Mouse (Mus musculus): ENCODE measurements at regions not wholly inside any gene's neighbourhood (a gene's known extent, or its start where the extent isn't known, plus 50 kb on each side); places are given as distances from the start of the nearest gene placed in this dataset.
"Not testable (repeated sequence)": the region's sequence is repeated elsewhere in the genome, so short reads cannot be mapped to it uniquely, and the experiment has no call there.

- ATAC-seq (replicated peaks; ENCODE audit: poor library complexity, severe bottlenecking), result no peak
Measured at GRCm38 (mm10) chr17:26335551-26335950, 79.1 kb upstream of the Neurl1b start.

DNA sequence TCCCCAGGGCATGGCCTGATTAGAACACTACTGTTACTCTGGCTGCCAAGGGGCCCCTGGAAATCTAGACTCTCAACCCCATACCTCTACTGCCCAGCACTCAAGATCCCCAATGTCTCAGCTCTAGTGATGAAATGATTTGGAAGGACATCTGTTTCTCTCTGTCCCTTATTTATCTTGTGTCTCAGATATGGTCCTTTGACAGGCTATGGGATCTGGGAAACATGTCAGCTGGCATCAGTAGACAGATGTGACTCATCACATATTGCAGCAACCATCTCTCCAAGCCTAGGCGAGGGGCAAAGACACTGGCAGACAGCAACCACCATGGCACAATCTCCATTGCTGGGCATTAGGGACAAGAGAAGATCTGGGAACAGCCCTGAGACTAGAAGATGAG lies 78.6 kb upstream of the Neurl1b start:
- no peak for ATAC-seq (replicated peaks; ENCODE audit: poor library complexity, severe bottlenecking)

- no peak for ATAC-seq (replicated peaks; ENCODE audit: poor library complexity, severe bottlenecking)
Measured at GRCm38 (mm10) chr17:26337106-26337505, 77.5 kb upstream of the Neurl1b start.

DNA sequence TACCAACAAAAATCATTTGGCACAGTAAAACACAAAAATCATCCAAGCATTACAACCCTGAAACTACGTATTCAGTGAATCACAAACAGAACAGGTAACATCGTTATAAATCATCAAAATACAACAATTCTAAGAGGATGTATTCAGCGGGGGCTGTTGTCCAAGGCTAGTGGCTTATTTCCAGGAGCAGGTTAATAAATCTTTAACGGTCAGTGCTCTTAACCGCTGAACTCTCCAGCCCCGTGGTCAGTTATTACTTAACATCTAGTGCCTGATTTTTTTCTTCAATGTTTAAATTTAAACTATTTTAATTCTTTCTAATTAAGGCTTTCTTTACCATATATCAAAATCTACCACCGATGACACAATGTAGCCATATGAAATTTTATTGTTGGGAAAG lies 69.2 kb upstream of the Neurl1b start:
- ATAC-seq (replicated peaks; ENCODE audit: poor library complexity, severe bottlenecking), result not testable (repeated sequence)

DNA sequence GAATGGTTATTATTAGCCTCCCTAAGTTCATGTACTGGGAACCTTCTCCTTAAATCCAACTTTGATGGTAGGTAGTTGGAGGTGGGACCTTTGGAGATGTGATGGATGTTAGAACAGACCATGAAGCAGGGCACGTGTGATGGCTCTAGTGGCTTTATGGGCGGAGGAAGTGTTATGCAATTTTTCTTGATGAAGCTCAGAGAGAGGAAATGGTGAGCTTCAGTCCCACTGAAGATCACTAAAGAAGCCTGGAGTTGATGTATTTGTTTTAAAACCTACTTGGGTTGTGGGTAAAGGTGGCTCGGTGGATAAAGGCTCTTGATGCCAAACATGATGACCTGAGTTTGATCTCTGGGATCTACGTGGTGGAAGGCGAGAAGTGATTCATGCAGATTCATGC lies 66.5 kb upstream of the Neurl1b start:
- peak; percentile 58; the same call in 1 of the 2 replicates for ATAC-seq (replicated peaks; ENCODE audit: poor library complexity, severe bottlenecking)

DNA sequence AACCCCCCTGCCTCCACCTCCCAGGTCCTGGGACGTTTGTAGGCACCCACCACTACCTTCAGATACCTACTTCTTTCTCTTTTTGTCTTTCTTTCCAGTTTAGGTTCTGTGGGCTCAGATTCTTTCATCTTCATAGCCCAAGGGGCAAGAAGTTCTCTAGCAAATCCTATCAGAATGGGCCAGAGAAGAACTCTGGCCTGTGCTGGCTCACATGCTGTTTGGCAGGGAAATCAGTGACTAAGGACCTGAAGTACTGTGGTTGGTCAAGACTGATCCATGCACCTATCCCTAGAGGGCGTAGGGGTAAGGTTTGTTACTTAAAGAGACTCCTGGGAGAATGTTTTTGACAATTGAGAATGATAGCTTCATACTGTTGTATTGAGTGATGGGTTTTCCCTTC lies 64.9 kb upstream of the Neurl1b start:
- ATAC-seq (replicated peaks; ENCODE audit: poor library complexity, severe bottlenecking), result no peak

- no peak for ATAC-seq (replicated peaks; ENCODE audit: poor library complexity, severe bottlenecking)
Measured at GRCm38 (mm10) chr17:26350216-26350615, 64.4 kb upstream of the Neurl1b start.

- no peak for ATAC-seq (replicated peaks; ENCODE audit: poor library complexity, severe bottlenecking)
Measured at GRCm38 (mm10) chr17:26351991-26352390, 62.6 kb upstream of the Neurl1b start.

DNA sequence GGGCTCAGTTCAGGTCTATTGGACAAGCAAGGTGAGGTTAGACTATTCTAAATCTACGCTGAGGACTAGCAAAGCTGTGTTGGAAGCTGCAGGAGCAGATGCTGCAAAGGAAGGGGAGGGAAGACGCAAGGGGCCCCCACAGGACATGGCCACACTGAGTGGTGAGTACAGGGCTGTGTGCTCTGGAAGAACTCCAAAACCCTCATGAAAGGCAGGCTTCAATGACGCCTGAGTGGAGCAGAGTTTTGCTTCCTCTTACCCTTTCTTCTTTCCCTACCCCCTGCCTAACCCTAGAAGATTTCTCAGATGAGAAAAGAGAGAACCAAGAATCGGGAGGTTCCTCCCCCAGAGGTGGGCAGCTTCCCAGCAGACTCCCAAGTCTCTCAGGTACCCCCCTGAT lies 61.9 kb upstream of the Neurl1b start:
- ATAC-seq (replicated peaks; ENCODE audit: poor library complexity, severe bottlenecking), result peak; percentile 72

- ATAC-seq (replicated peaks; ENCODE audit: poor library complexity, severe bottlenecking), result no peak
Measured at GRCm38 (mm10) chr17:26354431-26354830, 60.2 kb upstream of the Neurl1b start.

GRCm38 (mm10) chr17:26355301-26355700 lies 59.3 kb upstream of the Neurl1b start:
- no peak for ATAC-seq (replicated peaks; ENCODE audit: poor library complexity, severe bottlenecking)

- ATAC-seq (replicated peaks; ENCODE audit: poor library complexity, severe bottlenecking), result no peak
Measured at GRCm38 (mm10) chr17:26356906-26357305, 57.7 kb upstream of the Neurl1b start.

GRCm38 (mm10) chr17:26357784-26358183 lies 56.8 kb upstream of the Neurl1b start:
- no peak for ATAC-seq (replicated peaks; ENCODE audit: poor library complexity, severe bottlenecking)

DNA sequence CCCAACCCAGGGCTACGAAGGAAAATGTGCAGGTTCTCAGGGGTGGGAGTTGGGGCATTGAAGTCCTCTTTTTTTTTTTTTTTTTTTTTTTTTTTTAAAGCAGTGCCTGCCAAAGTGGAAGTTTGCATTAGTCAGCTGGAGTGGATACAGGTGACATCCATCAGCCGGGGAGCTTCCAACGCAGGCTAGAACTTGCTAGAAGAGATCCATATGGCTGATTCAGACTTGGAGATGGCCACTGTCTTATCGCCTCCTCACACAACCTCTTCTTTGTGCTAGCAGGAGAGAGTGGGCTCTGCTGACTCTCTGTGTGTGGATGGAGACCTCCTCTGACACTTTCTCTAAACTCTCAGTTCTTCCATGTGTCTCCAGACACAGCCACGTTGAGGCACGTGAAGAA lies 53.9 kb upstream of the Neurl1b start:
- ATAC-seq (replicated peaks; ENCODE audit: poor library complexity, severe bottlenecking), result no peak

- no peak for ATAC-seq (replicated peaks; ENCODE audit: poor library complexity, severe bottlenecking)
Measured at GRCm38 (mm10) chr17:26361420-26361819, 53.2 kb upstream of the Neurl1b start.

- ATAC-seq (replicated peaks; ENCODE audit: poor library complexity, severe bottlenecking), result no peak
Measured at GRCm38 (mm10) chr17:26361992-26362391, 52.6 kb upstream of the Neurl1b start.

DNA sequence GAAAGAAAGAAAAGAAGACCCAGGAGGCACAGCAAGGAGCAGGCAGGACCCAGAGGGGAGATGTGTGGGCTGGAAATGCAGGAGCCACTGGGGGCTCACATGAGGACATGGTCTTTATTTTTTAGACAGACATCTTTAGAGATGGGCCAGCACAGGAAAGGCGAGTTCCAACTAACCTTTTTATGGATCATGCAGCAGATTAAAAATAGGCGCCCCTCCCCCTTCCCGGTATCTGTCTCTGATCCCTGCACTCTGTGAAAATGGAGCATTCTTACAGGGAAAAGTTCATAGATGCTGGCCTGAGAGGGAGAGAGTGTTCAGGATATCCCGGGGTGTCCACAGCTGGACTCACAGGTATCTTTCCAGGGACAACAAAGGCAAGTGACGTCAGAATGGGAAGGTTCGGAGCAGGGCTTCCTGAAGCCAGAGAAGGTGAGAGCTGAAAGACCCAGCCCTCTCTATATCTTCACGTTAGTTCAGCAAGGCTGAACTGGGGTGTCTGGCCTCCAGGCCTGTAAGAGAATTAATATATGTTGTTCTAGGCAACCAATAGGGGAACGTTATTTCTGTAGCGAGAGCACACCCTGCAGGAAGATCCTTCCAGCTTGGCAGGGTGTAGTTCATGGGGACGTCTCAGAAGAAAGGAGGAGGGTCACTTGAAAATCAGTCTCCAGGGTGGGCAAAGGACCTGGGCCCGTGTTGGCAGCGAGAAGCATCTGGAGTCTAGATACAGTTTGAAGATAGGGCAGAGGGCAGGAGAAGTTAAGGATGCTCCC lies 51.9 kb upstream of the Neurl1b start:
- ATAC-seq (replicated peaks; ENCODE audit: poor library complexity, severe bottlenecking), result no peak

DNA sequence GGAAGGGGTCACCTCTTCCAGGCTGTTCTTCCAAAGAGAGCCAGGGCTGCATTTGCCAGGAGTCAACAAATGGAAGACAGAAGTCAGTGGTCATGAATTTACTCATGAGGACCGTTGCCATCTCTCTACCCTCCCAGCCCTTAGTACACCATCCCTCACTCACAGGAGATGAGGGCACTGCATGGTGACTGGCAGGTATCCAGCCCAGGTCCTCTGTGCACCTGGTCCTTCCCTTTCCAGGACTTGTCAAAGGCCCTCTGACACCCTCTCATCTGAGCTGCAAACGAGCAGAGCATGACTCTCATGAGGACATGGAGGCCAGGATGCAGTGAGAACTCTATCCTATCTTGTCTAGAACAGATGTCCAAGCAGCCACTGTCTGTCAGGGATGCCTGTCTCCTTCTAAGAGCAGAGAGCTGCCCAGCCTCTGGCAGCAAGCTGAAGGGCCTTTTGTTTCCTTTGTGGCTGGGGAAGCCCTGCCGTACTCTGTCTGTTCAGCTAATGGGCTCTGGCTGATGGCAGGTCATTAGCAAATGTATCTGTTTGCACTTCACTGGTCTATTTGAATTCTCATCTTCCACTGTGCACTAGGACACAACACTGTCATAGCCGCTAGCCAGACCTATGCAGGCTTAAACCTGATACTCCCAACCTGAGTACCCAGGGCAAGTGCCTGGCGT lies 50.6 kb upstream of the Neurl1b start:
- no peak for ATAC-seq (replicated peaks; ENCODE audit: poor library complexity, severe bottlenecking)
